Mouse (Mus musculus) liver, embryonic 11.5 days (tissue): ENCODE data around the gene Hlf. TPM values are rescaled to one million over a fixed set of nuclear protein-coding genes. Genes with fewer than 3 reads are reported as not detected.

Experiments
- ATAC-seq: fragments of 200-750 bp; cut with Nextera tagmentation; replicated peaks from 2 replicates; pipeline ENCODE4 v1.8.0; 2017; ENCODE audit warnings: moderate number of reproducible peaks, mild to moderate bottlenecking, moderate TSS enrichment, moderate library complexity; ENCODE audit not compliant: low FRiP score
- DNase-seq: peaks from one replicate; pipeline ENCODE4 v3.0.0-alpha.2; 2017; ENCODE audit warnings: low spot score
- H3K27ac ChIP-seq: fragments of 300-500 bp; sonication (generic); 2 replicates; pipeline ENCODE4 v1.5.1; 2014; ENCODE audit warnings: mild to moderate bottlenecking, low read depth, low read length, control low read depth
- H3K27me3 ChIP-seq: fragments of 300-500 bp; sonication (generic); replicated peaks from 2 replicates; pipeline ENCODE4 v1.6.1; 2014; ENCODE audit warnings: low read length, mixed read lengths; ENCODE audit not compliant: control insufficient read depth, insufficient read depth
- H3K36me3 ChIP-seq: fragments of 300-500 bp; sonication (generic); 2 replicates; pipeline ENCODE4 v1.6.1; 2014; ENCODE audit warnings: mild to moderate bottlenecking, low read length, moderate library complexity, mixed read lengths; ENCODE audit not compliant: control insufficient read depth, insufficient read depth
- H3K4me1 ChIP-seq: fragments of 300-500 bp; sonication (generic); replicated peaks from 2 replicates; pipeline ENCODE4 v1.6.1; 2014; ENCODE audit warnings: low read length, mixed read lengths; ENCODE audit not compliant: control insufficient read depth, insufficient read depth
- H3K4me2 ChIP-seq: fragments of 300-500 bp; sonication (generic); 2 replicates; pipeline ENCODE4 v1.6.1; 2014; ENCODE audit warnings: mild to moderate bottlenecking, control low read depth, moderate library complexity
- H3K4me3 ChIP-seq: fragments of 300-500 bp; sonication (generic); 2 replicates; pipeline ENCODE4 v1.5.1; 2014; ENCODE audit warnings: low read depth, low read length, control low read depth
- H3K9ac ChIP-seq: fragments of 300-500 bp; sonication (generic); 2 replicates; pipeline ENCODE4 v1.6.1; 2014; ENCODE audit warnings: low read depth, low read length, control low read depth
- H3K9me3 ChIP-seq: fragments of 300-500 bp; sonication (generic); 2 replicates; pipeline ENCODE4 v1.6.1; 2016; ENCODE audit warnings: low read length, inconsistent platforms, mixed read lengths; ENCODE audit not compliant: control insufficient read depth
- whole genome bisulfite sequencing: fragments of 180-500 bp; shearing (Covaris S2); extraction: QIAGEN DNeasy Blood & Tissue Kit; methylation state at CpG from one replicate; pipeline ENCODE4 v1.1.7; 2014; 5-methylcytosine and 5-hydroxymethylcytosine counted together
- polyA plus RNA-seq: library from polyadenylated mRNA; unstranded; fragments of >200 nt; fragmentation: Nextera tagmentation; extraction: Ambion mirVana; gene quantifications from 2 replicates; pipeline ENCODE4 v1.2.1, GENCODE M21; 2014

The Hlf gene
- polyA plus RNA-seq, 1 experiment from 2014 or later = 6.9 TPM

- no peaks in the 10 kb centered on the region for H3K9me3 ChIP-seq
- no peak overlapping the region for H3K27ac ChIP-seq
- 59% methylated on average over 6 of the region's 6 CpGs for WGBS
- DNase-seq (no peak), ATAC-seq (no peak)
- H3K4me2 ChIP-seq = no peak overlapping the region
- H3K27me3 ChIP-seq = no peaks in the 10 kb centered on the region
- H3K36me3 ChIP-seq = no peaks in the 10 kb centered on the region
- no peaks in the 10 kb centered on the region for H3K4me1 ChIP-seq
- no peak overlapping the region for H3K4me3 ChIP-seq
- H3K9ac ChIP-seq = no peak overlapping the region
Observed at GRCm38 (mm10) chr11:90306993-90307392, 83.7 kb downstream of the Hlf start.

- no peak overlapping the region for H3K9ac ChIP-seq
- DNase-seq (no peak), ATAC-seq (no peak)
- no peak overlapping the region for H3K4me3 ChIP-seq
- no peaks in the 10 kb centered on the region for H3K36me3 ChIP-seq
- H3K4me2 ChIP-seq = no peak overlapping the region
- no peak overlapping the region for H3K27ac ChIP-seq
- no peaks in the 10 kb centered on the region for H3K9me3 ChIP-seq
- no peaks in the 10 kb centered on the region for H3K27me3 ChIP-seq
- 83% methylated on average over 5 of the region's 5 CpGs for WGBS
- H3K4me1 ChIP-seq = no peaks in the 10 kb centered on the region
Observed at GRCm38 (mm10) chr11:90306067-90306466, 84.6 kb downstream of the Hlf start.

GRCm38 (mm10) chr11:90294622-90295021 lies 96.1 kb downstream of the Hlf start:
- ATAC-seq (no peak), DNase-seq (no peak)
- Histone ChIP-seq H3K4me1 (no peaks in the 10 kb centered on the region), H3K4me2 (no peak overlapping the region), H3K9ac (no peak overlapping the region), H3K27me3 (no peaks in the 10 kb centered on the region), H3K36me3 (no peaks in the 10 kb centered on the region), H3K9me3 (no peaks in the 10 kb centered on the region), H3K4me3 (no peak overlapping the region), H3K27ac (no peak overlapping the region)
- WGBS = 88% methylated on average over 2 of the region's 2 CpGs

DNA sequence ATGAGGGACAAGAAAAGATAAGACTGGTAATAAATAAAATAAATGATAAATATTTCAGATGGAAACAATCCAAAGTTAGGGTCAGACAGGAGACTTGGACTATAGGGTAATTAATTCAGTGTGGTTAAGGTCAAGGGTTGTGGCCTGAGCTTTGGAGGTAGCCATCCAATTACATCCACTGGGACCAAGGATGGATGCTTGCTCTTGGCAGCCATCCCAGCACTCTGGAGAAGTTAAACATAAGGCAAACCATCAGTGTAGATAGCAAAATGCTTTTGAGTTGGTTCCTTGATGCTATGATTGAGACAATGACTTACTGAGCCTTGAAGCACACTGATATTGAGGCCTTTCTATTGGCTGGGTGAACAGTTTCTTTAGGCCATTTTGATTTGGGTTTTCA lies 97.9 kb downstream of the Hlf start:
- H3K9ac ChIP-seq = no peak overlapping the region
- H3K9me3 ChIP-seq = no peaks in the 10 kb centered on the region
- ATAC-seq = no peak
- H3K27ac ChIP-seq = no peak overlapping the region
- no peaks in the 10 kb centered on the region for H3K4me1 ChIP-seq
- no peak overlapping the region for H3K4me3 ChIP-seq
- no peaks in the 10 kb centered on the region for H3K36me3 ChIP-seq
- no peak overlapping the region for H3K4me2 ChIP-seq
- H3K27me3 ChIP-seq = no peaks in the 10 kb centered on the region
- DNase-seq = no peak

GRCm38 (mm10) chr11:90291156-90291555 lies 99.5 kb downstream of the Hlf start:
- ATAC-seq = no peak

GRCm38 (mm10) chr11:90286550-90287154 lies 104.0 kb downstream of the Hlf start:
- no peak overlapping the region for H3K4me3 ChIP-seq
- ATAC-seq = no peak
- H3K9me3 ChIP-seq = no peaks in the 10 kb centered on the region
- H3K9ac ChIP-seq = no peak overlapping the region
- no peak for DNase-seq
- no peak overlapping the region for H3K4me2 ChIP-seq
- H3K27ac ChIP-seq = no peak overlapping the region
- no peaks in the 10 kb centered on the region for H3K4me1 ChIP-seq
- no peaks in the 10 kb centered on the region for H3K36me3 ChIP-seq
- 69% methylated on average over 6 of the region's 6 CpGs for WGBS
- no peaks in the 10 kb centered on the region for H3K27me3 ChIP-seq

More at GRCm38 (mm10) chr11:90291156-90291555, 99.5 kb downstream of the Hlf start:
- no peak for DNase-seq
- Histone ChIP-seq H3K27me3 (no peaks in the 10 kb centered on the region), H3K4me1 (no peaks in the 10 kb centered on the region), H3K9me3 (no peaks in the 10 kb centered on the region), H3K9ac (no peak overlapping the region), H3K27ac (no peak overlapping the region), H3K36me3 (no peaks in the 10 kb centered on the region), H3K4me3 (no peak overlapping the region), H3K4me2 (no peak overlapping the region)
- 82% methylated on average over 4 of the region's 4 CpGs for WGBS

Other genes with a start within 250 kb of the Hlf start
- 6.3 and 7.3 TPM in 2 replicates for gene Gm45716, start 203.2 kb downstream of the Hlf start, polyA plus RNA-seq
- gene Mmd, start 141.4 kb downstream of the Hlf start, polyA plus RNA-seq = 16.3 and 17.1 TPM in 2 replicates
- gene Stxbp4, start 247.2 kb upstream of the Hlf start, polyA plus RNA-seq = 16.6 and 17.9 TPM in 2 replicates
- gene Cox11, start 247.3 kb upstream of the Hlf start, polyA plus RNA-seq = 25.9 and 28.8 TPM in 2 replicates